Mouse (Mus musculus) thymus, postnatal 36 days (tissue): Measurements from ENCODE around the gene Entr1.
"Not testable (repeated sequence)": the region's sequence is repeated elsewhere in the genome, so short reads cannot be mapped to it uniquely, and the experiment has no call there.

Experiments used
- DNase-seq, 2 experiments: peaks; one replicate each; pipeline ENCODE4 v3.0.0; 2022; ENCODE audit warnings: mixed read lengths in 2 of 2

Gene Entr1

DNA sequence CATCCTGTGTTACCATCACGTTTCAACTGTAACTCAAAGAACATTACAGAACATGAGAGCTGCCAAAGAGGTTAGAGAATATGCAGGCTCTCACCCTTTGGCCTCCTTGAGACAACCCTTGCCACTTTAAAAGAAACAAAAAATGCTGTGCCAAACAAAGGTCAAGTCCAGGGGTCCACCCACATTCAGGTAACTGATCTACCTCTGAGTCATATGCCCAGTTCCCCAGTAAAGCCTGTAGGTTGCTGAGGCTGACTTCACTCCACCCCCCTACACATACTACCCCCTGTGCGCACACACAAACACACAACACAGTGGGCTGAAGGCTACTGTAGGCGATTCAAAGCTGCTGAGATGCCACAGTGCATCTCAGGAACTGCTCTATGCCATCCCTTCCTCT lies 1.4 kb downstream of the Entr1 start:
- no peak for DNase-seq

GRCm38 (mm10) chr2:26380871-26381270 lies 8.2 kb downstream of the Entr1 start:
- DNase-seq = not testable (repeated sequence)

- DNase-seq = peak; percentile 82 to 85
Observed at GRCm38 (mm10) chr2:26380131-26380771, 8.9 kb downstream of the Entr1 start, which contains the start of gene Snapc4. Snapc4 (minus strand) TSS chr2:26380653.

GRCm38 (mm10) chr2:26372396-26372795 lies 16.7 kb downstream of the Entr1 start:
- DNase-seq = no peak

- DNase-seq = no peak
Observed at GRCm38 (mm10) chr2:26368572-26368971, 20.5 kb downstream of the Entr1 start.

- DNase-seq = no peak
Observed at GRCm38 (mm10) chr2:26367911-26368310, 21.2 kb downstream of the Entr1 start.

DNA sequence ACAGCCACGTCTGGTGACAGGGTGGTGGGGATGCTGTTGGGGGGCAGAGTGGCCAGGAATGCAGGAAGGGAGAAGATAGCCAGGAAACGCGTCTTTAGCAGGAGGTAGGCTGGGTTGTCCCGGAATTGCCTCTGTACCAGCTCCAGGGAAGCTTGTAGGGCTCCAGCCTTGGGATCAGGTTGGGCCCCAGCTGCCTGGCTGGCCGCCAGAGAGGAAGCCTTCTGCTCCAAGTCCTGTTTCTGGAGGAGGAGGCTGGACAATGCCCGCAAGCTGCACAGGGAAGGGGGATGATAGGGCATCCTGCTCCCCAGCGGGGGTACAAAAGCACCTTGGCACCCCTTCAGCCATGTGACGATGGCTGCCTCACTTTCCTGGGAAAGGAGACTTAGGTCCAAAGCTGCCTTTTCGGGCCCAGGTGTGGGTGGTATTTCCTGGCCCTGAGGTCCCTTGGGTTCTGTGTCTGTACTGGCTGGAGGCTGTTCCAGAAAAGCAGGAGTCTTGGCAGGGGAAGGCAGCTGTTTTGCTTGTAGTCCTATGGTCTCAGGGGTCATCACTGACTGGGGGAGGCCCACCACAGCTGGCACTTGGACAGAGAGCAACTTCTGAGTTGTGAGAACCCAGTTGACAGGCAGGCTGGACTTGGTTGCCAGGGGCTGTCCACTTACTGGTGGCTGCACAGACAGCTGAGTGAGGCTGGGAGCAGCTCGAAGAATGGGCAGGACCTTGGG lies 24.2 kb downstream of the Entr1 start:
- no peak for DNase-seq

- DNase-seq = no peak
Observed at GRCm38 (mm10) chr2:26363481-26363880, 25.6 kb downstream of the Entr1 start.

- no peak for DNase-seq
Observed at GRCm38 (mm10) chr2:26362991-26363390, 26.1 kb downstream of the Entr1 start.

DNA sequence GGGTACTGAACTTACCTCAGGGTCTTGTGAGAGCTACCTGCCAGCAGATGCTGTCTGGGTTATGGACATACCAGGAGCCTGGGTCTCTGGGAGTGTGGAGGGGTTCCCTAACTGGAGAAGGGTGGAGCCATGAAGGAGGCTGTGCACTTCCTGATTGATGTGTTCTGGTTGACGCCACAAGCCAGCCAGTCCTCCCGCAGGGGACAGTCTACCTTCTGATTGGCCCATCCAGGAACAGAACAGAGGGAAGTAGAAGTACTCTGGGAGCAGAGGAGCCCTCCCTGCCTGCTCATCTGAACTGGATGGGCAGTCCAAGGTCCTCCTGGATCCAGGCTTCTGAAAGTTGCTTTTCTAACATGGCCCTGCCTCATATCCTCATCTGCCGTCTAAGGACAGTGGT lies 28.3 kb downstream of the Entr1 start, which contains the start of gene Card9:
Gene Card9, minus strand, starts transcription at position 147 of the 400 bp plus-strand sequence.
- DNase-seq = no peak

DNA sequence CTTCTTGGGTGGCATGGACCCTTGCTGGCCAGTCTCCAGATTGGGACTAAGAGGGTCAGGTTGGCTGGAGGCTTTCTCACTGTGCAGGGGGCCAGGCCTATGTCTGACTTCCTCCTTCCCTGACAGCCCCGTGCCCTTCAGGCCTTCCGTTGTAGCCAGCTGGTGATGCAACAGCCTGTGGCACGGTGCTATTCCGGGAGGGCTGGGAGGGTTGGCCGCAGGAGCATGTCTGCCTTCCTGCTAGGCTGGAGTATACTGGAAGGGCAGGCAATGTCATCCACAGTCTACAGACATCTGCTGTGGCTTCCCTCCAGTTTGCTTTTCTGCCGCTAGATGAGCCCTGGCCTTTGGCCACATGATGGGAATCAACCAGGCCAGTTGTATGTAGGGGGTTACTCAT lies 29.1 kb downstream of the Entr1 start:
- no peak for DNase-seq

- no peak for DNase-seq
Observed at GRCm38 (mm10) chr2:26358667-26359320, 30.3 kb downstream of the Entr1 start.

GRCm38 (mm10) chr2:26357484-26357883 lies 31.6 kb downstream of the Entr1 start:
- no peak for DNase-seq

- peak; percentile 47 to 60 for DNase-seq
Observed at GRCm38 (mm10) chr2:26356678-26357077, 32.4 kb downstream of the Entr1 start.

DNA sequence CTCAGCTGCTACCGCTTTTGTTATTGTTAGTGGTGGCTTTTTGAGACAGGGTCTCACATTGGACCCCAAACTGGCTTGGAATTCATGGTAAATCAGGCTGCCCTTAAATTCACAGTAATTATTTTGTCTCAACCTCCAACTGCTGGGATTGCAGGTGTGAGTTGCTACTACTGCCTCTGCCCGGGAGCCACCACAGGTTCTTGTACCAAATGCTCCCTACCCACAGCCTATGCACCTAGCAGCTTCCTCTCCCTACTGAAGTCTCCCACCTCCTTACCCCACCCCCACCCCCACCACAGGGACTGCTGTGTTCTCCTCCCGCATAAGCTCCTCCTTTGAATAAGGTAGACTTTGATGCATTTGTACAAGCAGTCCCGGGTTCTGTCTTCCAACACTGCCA lies 32.9 kb downstream of the Entr1 start:
- peak in 1 of 2 experiments; percentile 29 for DNase-seq

DNA sequence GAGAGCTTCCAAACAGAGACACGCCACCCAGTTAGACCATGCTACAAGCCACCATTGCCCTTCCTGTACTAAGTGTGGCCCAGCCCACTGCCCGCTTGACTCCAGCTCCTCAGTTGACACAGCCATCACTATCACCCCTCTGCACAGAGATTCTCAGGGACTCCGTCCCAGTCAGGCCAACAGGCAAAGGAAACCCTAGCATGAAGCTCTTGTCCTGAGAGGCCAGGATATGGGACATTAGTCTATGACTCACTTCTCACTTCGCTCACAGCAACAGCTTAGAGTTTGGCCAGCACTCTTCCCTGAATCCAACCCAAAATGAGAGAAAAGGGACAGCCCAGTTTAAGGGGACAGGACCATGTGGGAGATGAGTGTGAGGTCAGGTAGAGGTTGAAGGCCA lies 34.7 kb downstream of the Entr1 start:
- no peak for DNase-seq

DNA sequence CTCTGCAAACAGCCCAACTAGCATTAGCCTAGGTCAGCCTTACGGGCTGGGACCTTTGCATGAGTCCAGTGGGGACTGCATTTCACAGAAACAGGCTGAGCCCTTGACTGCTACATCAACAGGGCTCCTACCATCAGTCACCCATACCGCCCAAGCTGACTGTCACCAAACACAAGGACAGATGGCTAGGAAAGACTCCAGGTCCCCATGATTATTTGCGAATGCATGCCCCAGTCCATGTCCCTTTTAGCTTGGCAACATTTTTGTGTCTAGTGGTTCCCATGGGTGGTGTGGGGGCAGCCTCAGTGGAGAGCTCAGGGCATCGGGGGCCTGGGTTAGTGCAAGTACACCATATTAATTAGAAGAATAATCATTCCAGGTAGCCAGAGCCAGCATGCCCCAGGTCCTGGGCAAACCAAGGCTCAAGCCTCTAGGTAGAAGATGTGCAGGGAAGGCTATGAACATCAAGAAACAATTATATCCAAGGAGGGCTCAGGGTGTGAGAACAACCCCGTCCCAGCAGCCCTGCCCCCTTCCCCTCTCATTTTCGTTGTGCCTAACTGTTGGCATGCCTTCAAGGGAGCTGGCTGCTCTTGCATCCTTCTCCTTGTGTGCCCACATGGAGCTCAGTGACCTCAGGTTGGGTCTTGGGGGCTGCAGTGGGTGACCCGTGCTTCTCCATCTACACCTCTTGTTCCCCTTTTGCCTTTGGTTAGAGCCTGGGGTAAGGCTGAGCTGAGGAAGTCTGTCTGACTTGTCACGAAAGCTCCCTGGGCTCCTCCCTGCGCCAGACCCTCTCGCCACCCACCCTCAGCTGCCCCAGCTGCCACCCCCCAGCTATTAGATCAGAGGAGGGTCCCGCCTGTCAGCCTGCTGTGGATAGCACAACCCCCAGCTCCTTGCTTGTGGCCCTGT lies 35.8 kb downstream of the Entr1 start:
- DNase-seq = no peak

DNA sequence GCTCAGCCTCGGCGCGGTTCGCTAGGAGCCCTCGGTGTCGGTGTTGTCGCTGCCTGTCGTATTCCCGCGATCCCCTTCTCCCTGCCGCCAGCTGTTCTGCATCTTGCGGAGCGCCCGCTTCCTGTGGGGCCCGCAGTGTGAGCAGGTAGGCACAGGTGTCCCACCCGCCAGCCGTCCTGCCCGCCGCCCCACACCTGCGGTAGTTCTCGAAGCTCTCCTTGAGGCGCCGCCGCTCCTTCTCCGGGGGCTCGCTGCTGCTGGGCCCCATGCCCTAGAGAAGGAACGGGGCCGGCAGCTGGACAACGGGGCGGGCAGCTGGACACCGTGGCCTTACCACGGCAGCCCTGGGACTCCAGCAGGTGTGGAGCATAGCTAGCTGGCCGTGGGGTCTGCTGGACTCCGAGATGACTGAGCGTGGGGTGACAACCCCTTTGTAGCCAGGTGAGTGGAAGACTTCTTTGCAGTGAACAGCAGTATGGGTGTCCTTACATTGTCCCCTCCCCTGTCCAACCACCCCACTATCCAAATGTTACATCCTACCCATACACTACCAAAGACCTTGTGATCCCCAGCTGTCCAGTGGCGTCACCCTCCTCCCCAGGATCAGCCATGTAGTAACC lies 36.7 kb downstream of the Entr1 start:
- peak; percentile 74 to 87 for DNase-seq

- peak; percentile 94 to 95 for DNase-seq
Observed at GRCm38 (mm10) chr2:26351358-26352290, 37.5 kb downstream of the Entr1 start, which contains the start of gene Dnlz. Dnlz (minus strand) TSS chr2:26352110.

DNA sequence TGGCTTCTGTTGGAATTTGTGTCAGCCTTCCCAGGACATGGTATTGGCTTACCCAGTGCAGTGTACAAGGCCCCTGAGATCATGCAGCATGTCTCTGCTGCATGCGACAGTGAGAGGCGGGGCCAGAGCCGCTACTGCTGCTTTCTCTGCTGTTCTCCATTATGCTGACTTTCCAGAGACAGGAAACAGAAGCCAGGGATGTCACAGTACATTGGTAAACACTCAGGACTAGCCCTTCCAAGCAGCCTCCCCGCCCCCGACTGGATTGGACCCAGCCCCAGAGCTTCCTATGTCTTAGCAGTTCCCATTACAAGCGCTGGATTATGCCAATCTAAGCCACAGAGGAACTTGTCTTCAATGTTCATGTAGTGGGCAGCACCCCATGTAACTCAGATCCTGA lies 40.9 kb downstream of the Entr1 start:
- DNase-seq = no peak
